Mouse (Mus musculus) kidney, embryonic 14.5 days (tissue): ENCODE results near the gene Nap1l5. TPM values are rescaled to one million over a fixed set of nuclear protein-coding genes. Genes with fewer than 3 reads are reported as not detected.

Source experiments
- ATAC-seq: fragments of 200-750 bp; cut with Nextera tagmentation; 2 replicates; pipeline ENCODE4 v1.8.0; 2017; ENCODE audit warnings: moderate number of reproducible peaks, mild to moderate bottlenecking, moderate TSS enrichment, moderate library complexity; ENCODE audit not compliant: low FRiP score, low TSS enrichment
- H3K27ac ChIP-seq: fragments of 300-500 bp; sonication (generic); 2 replicates; pipeline ENCODE4 v1.5.1; 2014; ENCODE audit warnings: low read depth, mild to moderate bottlenecking, low read length, moderate library complexity, mixed read lengths
- H3K27me3 ChIP-seq: fragments of 300-500 bp; sonication (generic); 2 replicates; pipeline ENCODE4 v1.6.1; 2014; ENCODE audit warnings: mild to moderate bottlenecking, low read length; ENCODE audit not compliant: control insufficient read depth, insufficient read depth
- H3K36me3 ChIP-seq: fragments of 300-500 bp; sonication (generic); 2 replicates; pipeline ENCODE4 v1.6.1; 2014; ENCODE audit warnings: low read length, mixed read lengths; ENCODE audit not compliant: control insufficient read depth, insufficient read depth
- H3K4me1 ChIP-seq: fragments of 300-500 bp; sonication (generic); 2 replicates; pipeline ENCODE4 v1.6.1; 2014; ENCODE audit warnings: low read length, mixed read lengths; ENCODE audit not compliant: control insufficient read depth, insufficient read depth
- H3K4me2 ChIP-seq: fragments of 300-500 bp; sonication (generic); replicated peaks from 2 replicates; pipeline ENCODE4 v1.6.1; 2014; ENCODE audit warnings: low read depth, mild to moderate bottlenecking, low read length
- H3K4me3 ChIP-seq: fragments of 300-500 bp; sonication (generic); 2 replicates; pipeline ENCODE4 v1.5.1; 2014; ENCODE audit warnings: mild to moderate bottlenecking, low read length
- H3K9ac ChIP-seq: fragments of 300-500 bp; sonication (generic); 2 replicates; pipeline ENCODE4 v1.6.1; 2014; ENCODE audit warnings: low read depth, mild to moderate bottlenecking, low read length, moderate library complexity
- H3K9me3 ChIP-seq: fragments of 300-500 bp; sonication (generic); 2 replicates; pipeline ENCODE4 v1.6.1; 2016; ENCODE audit warnings: low read length; ENCODE audit not compliant: control insufficient read depth
- WGBS: fragments of 180-500 bp; shearing (Covaris S2); extraction: QIAGEN DNeasy Blood & Tissue Kit; methylation state at CpG from one replicate; pipeline ENCODE4 v1.1.7; 2014; 5-methylcytosine and 5-hydroxymethylcytosine counted together
- polyA plus RNA-seq: library from polyadenylated mRNA; unstranded; fragments of >200 nt; fragmentation: Nextera tagmentation; extraction: Ambion mirVana; gene quantifications from 2 replicates; pipeline ENCODE4 v1.2.1, GENCODE M21; 2014

Gene Nap1l5
- polyA plus RNA-seq, 1 experiment from 2014 or later: 1.1 TPM

GRCm38 (mm10) chr6:58863631-58864235, 43.1 kb downstream of the Nap1l5 start:
- Histone ChIP-seq H3K27ac (no peak overlapping the region), H3K4me3 (no peak overlapping the region), H3K27me3 (no peaks in the 10 kb centered on the region), H3K9ac (no peak overlapping the region), H3K9me3 (no peaks in the 10 kb centered on the region), H3K4me2 (no peak overlapping the region), H3K4me1 (no peaks in the 10 kb centered on the region), H3K36me3 (no peaks in the 10 kb centered on the region)
- WGBS: 91% methylated on average over 4 of the region's 4 CpGs
- ATAC-seq: no peak

GRCm38 (mm10) chr6:58862446-58862993, 44.4 kb downstream of the Nap1l5 start:
- no peak overlapping the region for H3K27ac ChIP-seq
- no peak overlapping the region for H3K9ac ChIP-seq
- no peak overlapping the region for H3K4me2 ChIP-seq
- no peak for ATAC-seq
- H3K4me1 ChIP-seq: no peaks in the 10 kb centered on the region
- 88% methylated on average over 9 of the region's 9 CpGs for WGBS
- no peak overlapping the region for H3K4me3 ChIP-seq
- no peaks in the 10 kb centered on the region for H3K36me3 ChIP-seq
- no peaks in the 10 kb centered on the region for H3K9me3 ChIP-seq
- no peaks in the 10 kb centered on the region for H3K27me3 ChIP-seq

- Histone ChIP-seq H3K27ac (no peak overlapping the region), H3K4me3 (no peak overlapping the region), H3K9ac (no peak overlapping the region), H3K9me3 (no peaks in the 10 kb centered on the region), H3K27me3 (no peaks in the 10 kb centered on the region), H3K4me2 (no peak overlapping the region), H3K4me1 (no peaks in the 10 kb centered on the region), H3K36me3 (no peaks in the 10 kb centered on the region; the same call in 1 of the 2 replicates)
- WGBS: 91% methylated on average over 4 of the region's 4 CpGs
- no peak for ATAC-seq
Observed at GRCm38 (mm10) chr6:58859517-58859916, 47.4 kb downstream of the Nap1l5 start.

GRCm38 (mm10) chr6:58856494-58856893, 50.4 kb downstream of the Nap1l5 start:
- Histone ChIP-seq H3K4me1 (no peaks in the 10 kb centered on the region), H3K9me3 (no peaks in the 10 kb centered on the region), H3K27me3 (no peaks in the 10 kb centered on the region), H3K36me3 (no peaks in the 10 kb centered on the region; the same call in 1 of the 2 replicates), H3K9ac (no peak overlapping the region), H3K27ac (no peak overlapping the region), H3K4me3 (no peak overlapping the region), H3K4me2 (no peak overlapping the region)
- 88% methylated on average over 2 of the region's 2 CpGs for WGBS
- ATAC-seq: no peak

- ATAC-seq: no peak
- Histone ChIP-seq H3K4me1 (no peaks in the 10 kb centered on the region), H3K4me2 (no peak overlapping the region), H3K9me3 (no peaks in the 10 kb centered on the region), H3K36me3 (no peaks in the 10 kb centered on the region; the same call in 1 of the 2 replicates), H3K27ac (no peak overlapping the region), H3K4me3 (no peak overlapping the region), H3K9ac (no peak overlapping the region), H3K27me3 (no peaks in the 10 kb centered on the region)
- WGBS: 91% methylated on average over 10 of the region's 10 CpGs
Observed at GRCm38 (mm10) chr6:58855676-58856367, 51.1 kb downstream of the Nap1l5 start.

Other genes starting within 250 kb of the Nap1l5 start
- 5.0 and 10.4 TPM in 2 replicates for gene Herc3, start 75.6 kb downstream of the Nap1l5 start, polyA plus RNA-seq
- 5.5 and 8.7 TPM in 2 replicates for gene Fam13a, start 117.5 kb upstream of the Nap1l5 start, polyA plus RNA-seq